Mouse (Mus musculus): ENCODE data around the gene Mlh1. TPM values are rescaled to one million over a fixed set of nuclear protein-coding genes. Genes with fewer than 3 reads are reported as not detected.

Mlh1 gene
- 1 to 10 TPM; 5.5 to 7.7 TPM for total RNA-seq (2021)
- long read RNA-seq, experiment 1, transcript Mlh1-201 (19 exons, 2,754 nt): major isoform, 5 of 5 reads
- long read RNA-seq, experiment 1, partial matches to known transcripts: 0 of 5 reads
- long read RNA-seq, experiment 1, other reads (novel, unspliced or antisense): 0 of 5 reads
- long read RNA-seq, experiment 2, partial matches to known transcripts: 0 of 4 reads
- long read RNA-seq, experiment 2, other reads (novel, unspliced or antisense): 0 of 4 reads

GRCm38 (mm10) chr9:111271434-111272160 is at the start of gene Mlh1, which contains the start of gene Epm2aip1:
Gene Mlh1, minus strand, starts transcription at chr9:111271791.
Gene Epm2aip1, plus strand, starts transcription at chr9:111271929.
- peak; percentile 100 for DNase-seq

DNA sequence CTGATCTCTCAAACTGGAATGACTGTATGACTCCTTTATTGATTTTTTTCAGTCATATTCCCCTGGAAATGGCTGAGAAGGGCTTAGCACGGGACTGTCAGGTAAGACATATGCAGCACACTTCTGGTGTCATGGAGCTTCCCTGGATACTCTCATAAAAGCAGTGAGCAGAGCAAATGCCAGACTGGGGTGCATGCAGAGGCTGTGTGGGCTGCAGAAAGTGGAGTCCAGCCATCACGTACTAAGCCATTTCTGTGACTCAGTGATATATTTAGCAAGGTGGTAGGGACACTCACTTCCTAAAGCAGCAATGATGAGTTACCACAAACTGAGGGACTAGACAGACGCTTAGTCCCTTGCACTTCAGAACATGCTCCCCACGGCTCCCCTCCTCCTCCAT is 49.3 kb upstream of the Mlh1 start:
- no peak for DNase-seq

GRCm38 (mm10) chr9:111314219-111314618 is 42.6 kb upstream of the Mlh1 start:
- DNase-seq: peak in 1 of 2 experiments; percentile 63

GRCm38 (mm10) chr9:111313793-111314192 is 42.2 kb upstream of the Mlh1 start:
- no peak for DNase-seq

- no peak for DNase-seq
These were observed 41.7 kb upstream of the Mlh1 start for GRCm38 (mm10) chr9:111313299-111313698.

DNA sequence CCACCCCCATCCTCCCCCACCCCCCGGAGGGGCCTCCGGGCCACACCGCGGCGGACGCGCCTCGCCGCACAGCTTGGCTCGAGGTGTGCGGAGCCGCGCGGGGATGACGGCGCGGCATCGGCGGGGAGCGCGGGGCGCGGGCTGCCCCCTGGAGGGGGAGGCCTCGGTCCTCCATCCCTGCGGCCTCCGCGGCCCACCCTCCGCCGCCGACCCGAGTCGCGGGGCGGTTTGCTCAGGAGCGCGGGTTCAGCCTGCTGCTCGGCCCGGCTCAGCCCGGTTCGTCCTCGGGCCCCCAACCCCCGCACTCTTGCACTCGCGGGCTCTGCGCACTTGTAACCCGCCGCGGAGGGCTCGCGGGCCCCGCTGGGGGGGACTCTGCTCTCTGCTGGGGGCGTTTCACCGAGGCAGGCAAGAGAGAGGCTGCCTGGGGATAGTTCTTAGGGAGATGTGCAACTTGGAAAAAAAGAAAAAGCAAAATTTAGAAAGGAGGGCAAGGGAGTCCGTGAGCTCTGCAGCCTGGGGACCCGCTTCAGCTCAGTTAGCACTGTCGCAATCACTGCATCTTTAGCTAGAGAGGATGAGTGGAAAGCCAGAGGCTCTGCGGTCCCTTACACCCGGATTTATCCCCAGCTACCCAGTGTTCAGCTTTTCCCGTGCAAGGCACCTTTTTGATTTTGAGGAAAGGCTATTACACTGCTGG is 41.0 kb upstream of the Mlh1 start:
- DNase-seq: no peak

DNA sequence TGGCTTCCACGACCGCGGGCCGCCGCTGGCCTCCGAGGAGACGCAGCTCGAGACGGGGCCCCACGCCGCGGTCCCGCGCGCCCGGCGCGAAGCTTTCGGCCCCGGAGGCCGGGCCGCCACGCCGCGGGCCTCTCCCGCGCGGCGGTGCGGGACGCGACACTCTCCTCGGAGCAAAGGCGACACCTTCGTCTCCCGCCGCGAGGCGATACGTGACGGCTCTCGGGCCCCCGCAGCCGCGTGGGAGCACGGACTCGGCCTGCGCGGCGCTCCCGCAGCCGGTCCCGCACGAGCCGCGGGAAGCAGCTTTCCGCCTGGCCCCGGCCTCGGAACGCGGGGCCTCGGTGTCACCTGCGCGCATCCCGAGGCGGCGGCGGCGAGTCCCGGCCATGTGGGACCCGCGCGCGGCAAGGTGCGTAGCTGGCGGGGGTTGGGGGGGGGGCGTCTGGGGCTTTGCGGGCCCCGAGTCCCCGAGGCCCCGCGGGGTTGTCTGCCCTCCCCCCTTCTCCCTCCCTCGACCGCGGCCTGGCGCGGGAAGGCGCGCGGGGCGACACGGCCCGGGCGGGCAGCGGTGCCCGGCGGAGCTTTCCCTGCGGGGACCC is 40.4 kb upstream of the Mlh1 start:
- DNase-seq: no peak

DNA sequence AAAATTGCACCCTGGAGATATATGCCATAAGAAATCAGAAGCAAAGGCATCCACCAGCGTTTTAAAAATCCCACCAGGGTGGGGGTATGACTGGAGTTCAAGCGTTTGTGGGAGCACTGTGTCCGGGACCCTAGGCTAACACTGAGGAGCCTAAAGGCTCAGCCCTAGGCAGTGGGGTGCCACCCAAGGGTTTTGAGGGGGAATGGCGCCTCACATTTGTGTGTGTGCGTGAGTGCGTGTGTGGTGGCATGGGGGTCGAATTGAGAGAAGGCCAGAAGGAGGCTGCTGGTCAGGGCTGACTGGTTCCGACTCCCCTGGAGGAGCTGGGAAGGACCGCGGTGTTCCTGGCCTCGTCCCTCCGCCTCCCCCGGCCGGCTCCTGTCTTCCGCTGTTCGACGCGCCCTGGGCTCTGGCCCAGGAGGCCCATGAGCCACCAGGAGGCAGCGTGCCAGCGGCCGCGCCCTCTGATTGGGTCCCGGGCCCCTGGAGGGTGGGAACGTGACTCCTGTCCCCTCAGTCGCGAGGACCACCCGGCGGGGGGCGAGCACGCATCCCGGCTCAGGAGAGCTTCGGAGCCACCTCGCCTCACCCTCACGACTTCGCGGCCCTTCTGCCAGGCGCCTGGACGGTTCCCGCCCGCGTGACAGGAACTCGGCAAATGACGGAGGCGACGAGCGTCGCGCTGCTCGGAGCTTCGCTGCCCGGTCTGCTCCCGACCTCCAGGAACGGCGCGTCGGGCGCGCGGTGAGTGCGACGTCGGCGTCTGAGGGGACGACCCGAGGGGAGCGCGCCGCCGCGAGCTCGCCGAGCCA is 39.6 kb upstream of the Mlh1 start, which contains the start of gene Trank1:
Gene Trank1 (plus strand): TSS at position 709 of the 812 bp plus-strand sequence.
- no peak for DNase-seq

- DNase-seq: no peak
These were observed 34.6 kb upstream of the Mlh1 start for GRCm38 (mm10) chr9:111306142-111306541.

GRCm38 (mm10) chr9:111304036-111304435 is 32.4 kb upstream of the Mlh1 start:
- no peak for DNase-seq

GRCm38 (mm10) chr9:111302196-111302831 is 30.7 kb upstream of the Mlh1 start:
- DNase-seq: no peak

DNA sequence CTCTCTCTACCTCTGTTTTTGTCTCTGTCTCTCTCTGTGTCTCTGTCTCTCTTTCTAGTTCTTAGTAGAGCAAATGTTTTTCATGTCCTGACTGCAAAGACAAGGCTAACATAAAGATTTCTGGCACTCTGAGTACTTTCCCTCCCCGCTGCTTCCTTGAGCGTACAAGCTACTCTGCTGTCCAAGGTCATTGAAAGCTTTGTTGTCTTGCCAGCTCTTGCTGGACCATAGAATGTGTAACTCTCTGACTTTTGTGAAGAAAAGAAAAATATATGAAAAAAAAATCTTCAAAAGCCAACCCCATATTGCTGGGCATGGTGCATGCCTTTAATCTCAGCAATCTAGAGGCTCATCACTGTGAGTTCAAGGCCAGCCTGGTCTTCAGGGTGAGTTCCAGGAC is 27.0 kb upstream of the Mlh1 start:
- no peak for DNase-seq

DNA sequence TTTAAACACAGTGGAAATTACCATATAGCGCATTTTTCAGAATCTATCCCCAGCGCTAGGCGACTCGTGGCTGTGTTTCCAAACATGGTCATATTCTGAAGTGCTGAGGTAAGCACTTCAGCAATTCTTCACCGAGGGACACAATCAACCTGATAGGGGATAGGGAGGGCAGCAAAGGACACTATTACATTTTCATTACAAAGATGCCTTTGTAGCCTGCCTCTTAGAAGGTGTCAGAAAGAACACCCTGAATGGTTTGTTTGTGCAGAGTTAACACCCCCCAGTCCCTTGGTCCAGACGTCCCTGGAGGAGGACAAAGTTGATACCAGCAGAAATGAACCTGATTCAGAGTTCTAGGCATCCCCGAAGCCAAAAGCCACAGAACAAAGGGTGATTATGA is 24.8 kb upstream of the Mlh1 start:
- no peak for DNase-seq

DNA sequence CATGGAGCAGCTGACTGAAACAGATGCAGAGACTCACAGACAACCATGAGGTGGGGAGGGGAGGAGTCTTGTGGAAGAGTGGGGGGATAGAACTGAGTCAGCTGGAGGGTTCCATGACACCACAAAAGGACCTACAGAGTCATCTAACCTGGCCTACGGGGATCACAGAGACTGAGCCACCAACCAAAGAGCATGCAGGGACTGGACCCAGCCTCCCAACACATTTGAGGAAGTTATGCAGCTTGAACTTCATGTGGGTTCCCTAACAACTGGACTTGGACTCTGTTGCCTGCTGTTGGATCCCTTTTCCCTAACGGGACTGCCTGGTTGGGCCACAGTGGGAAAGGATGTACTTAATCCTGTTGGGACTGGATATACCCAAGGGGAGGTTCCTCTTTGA is 23.7 kb upstream of the Mlh1 start:
- no peak for DNase-seq

- DNase-seq: no peak
These were observed 23.3 kb upstream of the Mlh1 start for GRCm38 (mm10) chr9:111294911-111295310.

DNA sequence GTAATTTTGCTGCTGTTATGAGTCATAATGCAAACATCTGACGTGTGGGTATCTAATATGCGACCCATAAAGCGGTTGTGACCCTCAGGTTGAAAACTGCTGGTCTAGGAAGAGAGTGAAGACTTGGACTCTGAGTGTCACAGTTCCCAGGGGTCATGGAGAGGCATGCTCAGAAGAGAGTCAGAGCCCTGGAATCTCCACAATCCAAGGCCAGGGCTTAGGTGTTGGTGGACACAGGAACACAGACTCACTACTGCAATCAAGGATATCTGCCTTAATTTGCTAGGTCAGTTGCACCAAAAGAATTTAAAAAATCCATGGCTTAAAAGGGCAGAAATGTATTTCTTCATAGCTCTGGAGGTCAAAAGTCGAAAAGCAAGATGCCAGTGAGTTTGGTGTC is 21.6 kb upstream of the Mlh1 start:
- no peak for DNase-seq

GRCm38 (mm10) chr9:111290539-111291100 is 19.0 kb upstream of the Mlh1 start:
- no peak for DNase-seq

DNA sequence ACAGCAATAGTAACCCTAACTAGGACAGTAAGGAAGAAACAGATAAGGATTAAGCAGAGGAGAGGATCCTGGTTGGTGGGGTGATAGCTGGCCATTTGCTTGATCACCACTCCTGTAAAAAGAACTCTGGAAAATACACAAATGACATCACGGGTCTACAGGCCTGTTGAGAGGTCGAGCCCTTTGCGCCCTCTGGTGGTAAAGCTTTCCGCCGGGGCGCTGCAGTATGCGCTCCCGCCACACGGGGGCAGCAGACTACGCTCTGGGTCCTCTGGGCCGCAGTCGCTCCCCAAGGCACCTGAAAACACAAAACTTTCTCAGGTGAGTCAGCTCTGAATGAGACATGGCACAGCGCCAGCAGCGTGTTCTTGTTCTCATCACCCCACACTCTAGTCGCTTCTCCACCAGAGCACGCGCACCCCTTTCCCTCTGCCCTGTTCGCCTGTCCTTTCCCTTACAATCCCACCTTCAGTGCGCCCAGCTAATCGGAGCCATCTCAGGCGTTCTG is 18.3 kb upstream of the Mlh1 start:
- DNase-seq: peak; percentile 85 to 97

DNA sequence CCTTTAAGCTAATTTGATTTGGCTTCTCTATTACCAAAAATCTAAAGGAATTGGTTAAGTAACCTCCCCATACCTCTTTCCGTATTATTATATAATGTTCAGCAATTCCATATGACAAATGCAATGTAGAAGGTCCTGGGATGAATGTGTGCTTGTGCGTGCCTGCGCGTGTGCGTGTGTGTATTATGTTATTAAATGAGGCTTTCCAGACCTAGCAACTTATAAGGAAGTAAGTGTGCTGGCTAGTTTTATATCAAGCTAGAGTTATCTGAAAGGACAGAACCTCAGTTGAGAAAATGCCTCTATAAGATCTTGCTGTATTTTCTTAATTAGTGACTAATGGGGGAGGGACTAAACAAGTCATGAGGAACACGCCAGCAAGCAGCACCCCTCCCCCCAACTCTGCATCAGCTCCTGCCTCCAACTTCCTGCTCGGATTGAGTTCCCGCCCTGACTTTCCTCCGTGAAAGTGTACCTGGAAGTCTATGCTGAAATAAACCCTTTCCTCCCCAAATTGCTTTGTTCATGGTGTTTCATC is 17.8 kb upstream of the Mlh1 start:
- DNase-seq: peak in 1 of 2 experiments; percentile 11

GRCm38 (mm10) chr9:111287956-111288355 is 16.4 kb upstream of the Mlh1 start:
- DNase-seq: no peak

Measured in heart, adult 18-20 months (tissue).